Mouse (Mus musculus) G1E (cell line): ENCODE results near the gene Abcf1. TPM values are rescaled to one million over a fixed set of nuclear protein-coding genes. Genes with fewer than 3 reads are reported as not detected.

ENCODE experiments used
- ATAC-seq: 2 replicates; pipeline ENCODE4 v1.8.0; 2016; ENCODE audit warnings: mild to moderate bottlenecking; ENCODE audit not compliant: insufficient number of reproducible peaks, poor library complexity, low FRiP score, severe bottlenecking; ENCODE audit errors: extremely low read depth
- DNase-seq: peaks from one replicate; pipeline ENCODE4 v3.0.0; 2012; ENCODE audit warnings: low spot score
- H3K27me3 ChIP-seq: 2 replicates; pipeline ENCODE4 v1.6.1; 2012; ENCODE audit warnings: mild to moderate bottlenecking, low read length, inconsistent platforms; ENCODE audit not compliant: insufficient read depth
- H3K36me3 ChIP-seq: replicated peaks from 2 replicates; pipeline ENCODE3; 2012; ENCODE audit warnings: mild to moderate bottlenecking, inconsistent platforms
- H3K4me1 ChIP-seq: 2 replicates; pipeline ENCODE4 v1.6.1; 2012; ENCODE audit warnings: low read depth, low read length, inconsistent platforms, mixed read lengths; ENCODE audit not compliant: insufficient read depth
- H3K4me3 ChIP-seq: 2 replicates; pipeline ENCODE4 v1.5.1; 2012; ENCODE audit warnings: low read depth, mild to moderate bottlenecking, inconsistent platforms, low read length, moderate library complexity, mixed read lengths
- H3K9me3 ChIP-seq: replicated peaks from 2 replicates; pipeline ENCODE4 v1.6.1; 2012; ENCODE audit warnings: inconsistent platforms
- CTCF ChIP-seq: IDR thresholded peaks from 2 replicates; pipeline ENCODE4 v1.5.1; 2012; ENCODE audit warnings: low read depth, low read length, inconsistent platforms, mixed read lengths
- GATA1 ChIP-seq: IDR thresholded peaks from 2 replicates; pipeline ENCODE4 v1.6.1; 2012; ENCODE audit warnings: borderline replicate concordance, low read length, inconsistent platforms, mixed read lengths
- GATA2 ChIP-seq: IDR thresholded peaks from 2 replicates; pipeline ENCODE4 v1.6.1; 2012; ENCODE audit warnings: low read depth, low read length, inconsistent platforms, borderline replicate concordance
- POLR2AphosphoS5 ChIP-seq: IDR thresholded peaks from 2 replicates; pipeline ENCODE4 v1.6.1; 2012; ENCODE audit warnings: low read depth, low read length, inconsistent platforms; ENCODE audit not compliant: insufficient replicate concordance
- TAL1 ChIP-seq: conservative IDR thresholded peaks from 2 replicates; pipeline ENCODE4 v1.6.1; 2012; ENCODE audit warnings: low read depth, low read length, inconsistent platforms, mixed read lengths
- polyA plus RNA-seq: library from polyadenylated mRNA; stranded (reverse); fragments of >175 nt; gene quantifications from 2 replicates; pipeline ENCODE4 v1.2.3, GENCODE M21; 2012
- total RNA-seq, 2 experiments: library from RNA; stranded (forward) in 1 of 2; stranded (reverse) in 1 of 2; fragments of 200-1000 nt in 1 of 2; fragments of >200 nt in 1 of 2; fragmentation: Nextera tagmentation in 1 of 2; gene quantifications; 2 replicates each; pipeline ENCODE4 v1.2.3; 2014 to 2017

The Abcf1 gene
- total and polyA plus RNA-seq, 3 experiments = 77.0 to 196 (median 176) TPM

DNA sequence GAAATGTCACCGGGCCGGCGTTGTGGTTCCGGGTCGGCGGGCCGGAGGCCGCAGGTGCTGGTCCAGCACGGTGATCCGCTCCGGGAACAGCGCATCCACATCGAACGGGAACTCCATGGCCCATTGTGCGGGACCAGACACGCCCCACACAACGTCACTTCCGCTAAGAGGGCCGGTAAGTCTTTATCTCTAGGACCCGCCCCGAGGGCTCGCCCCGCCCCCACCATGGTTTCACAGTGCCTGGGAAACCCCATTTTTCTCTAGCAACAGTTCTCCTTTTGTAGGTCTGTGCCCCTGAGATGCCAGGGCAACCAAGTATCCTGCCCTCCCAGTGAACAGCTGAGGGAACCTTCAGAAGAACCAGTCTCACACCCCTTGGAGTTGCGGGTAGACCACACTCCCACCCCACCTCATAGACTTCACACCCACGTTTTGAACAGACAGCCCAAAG lies 59.6 kb downstream of the Abcf1 start, which contains the start of gene Atat1:
Gene Atat1, minus strand, starts transcription at position 157 of the 451 bp plus-strand sequence.
- no peaks in the 10 kb centered on the region for H3K27me3 ChIP-seq
- peaks cover 62% of the 10 kb centered on the region for H3K4me1 ChIP-seq
- DNase-seq = peak; percentile 77
- TF ChIP-seq GATA2 (no peak), POLR2AphosphoS5 (no peak), GATA1 (no peak), CTCF (no peak), TAL1 (no peak)
- H3K4me3 ChIP-seq = peak within 1 kb of the TSS; percentile 80
- peaks cover 86% of the 10 kb centered on the region for H3K36me3 ChIP-seq
- ATAC-seq = peak; percentile 81
- no peaks in the 10 kb centered on the region for H3K9me3 ChIP-seq

- Histone ChIP-seq H3K9me3 (no peaks in the 10 kb centered on the region), H3K27me3 (no peaks in the 10 kb centered on the region), H3K36me3 (peaks cover 84% of the 10 kb centered on the region), H3K4me1 (peaks cover 57% of the 10 kb centered on the region), H3K4me3 (peak overlapping the region; percentile 80)
- DNase-seq (no peak), ATAC-seq (no peak)
- TF ChIP-seq CTCF (no peak), GATA2 (no peak), TAL1 (no peak), GATA1 (no peak), POLR2AphosphoS5 (no peak; the same call in 1 of the 2 replicates)
Observed at GRCm38 (mm10) chr17:35909186-35909918, 60.2 kb downstream of the Abcf1 start.

GRCm38 (mm10) chr17:35907609-35908008 lies 62.0 kb downstream of the Abcf1 start:
- no peak for DNase-seq
- Histone ChIP-seq H3K4me3 (no peak overlapping the region), H3K27me3 (no peaks in the 10 kb centered on the region), H3K9me3 (no peaks in the 10 kb centered on the region), H3K36me3 (peaks cover 85% of the 10 kb centered on the region), H3K4me1 (peaks cover 49% of the 10 kb centered on the region)
- TF ChIP-seq TAL1 (no peak), CTCF (no peak), GATA2 (no peak), POLR2AphosphoS5 (no peak)
- ATAC-seq = no peak

Other genes with a start within 250 kb of the Abcf1 start
Only the 20 nearest of the 22 such genes appear.
- 13.7 and 21.4 TPM in 2 replicates for gene Ier3, start 148.1 kb downstream of the Abcf1 start, total RNA-seq (2014; fragmentation: Nextera tagmentation)
- gene Ier3, start 148.1 kb downstream of the Abcf1 start, total RNA-seq (2017) = 49.5 and 61.2 TPM in 2 replicates
- 33.5 and 39.8 TPM in 2 replicates for gene Ier3, start 148.1 kb downstream of the Abcf1 start, polyA plus RNA-seq
- 68.5 and 73.7 TPM in 2 replicates for gene Flot1, start 146.5 kb downstream of the Abcf1 start, total RNA-seq (2014; fragmentation: Nextera tagmentation)
- gene Flot1, start 146.5 kb downstream of the Abcf1 start, total RNA-seq (2017) = 93.5 and 97.6 TPM in 2 replicates
- gene Flot1, start 146.5 kb downstream of the Abcf1 start, polyA plus RNA-seq = 65.3 and 84.9 TPM in 2 replicates
- gene Tubb5, start 131.5 kb downstream of the Abcf1 start, total RNA-seq (2014; fragmentation: Nextera tagmentation) = 677 and 817 TPM in 2 replicates
- 849 and 1,028 TPM in 2 replicates for gene Tubb5, start 131.5 kb downstream of the Abcf1 start, total RNA-seq (2017)
- 299 and 510 TPM in 2 replicates for gene Tubb5, start 131.5 kb downstream of the Abcf1 start, polyA plus RNA-seq
- 197 and 209 TPM in 2 replicates for gene Mdc1, start 128.2 kb downstream of the Abcf1 start, total RNA-seq (2014; fragmentation: Nextera tagmentation)
- gene Mdc1, start 128.2 kb downstream of the Abcf1 start, total RNA-seq (2017) = 10.8 and 15.8 TPM in 2 replicates
- gene Mdc1, start 128.2 kb downstream of the Abcf1 start, polyA plus RNA-seq = 18.2 and 29.7 TPM in 2 replicates
- gene Nrm, start 108.4 kb downstream of the Abcf1 start, total RNA-seq (2014; fragmentation: Nextera tagmentation) = 39.9 and 59.9 TPM in 2 replicates
- 51.0 and 53.3 TPM in 2 replicates for gene Nrm, start 108.4 kb downstream of the Abcf1 start, total RNA-seq (2017)
- gene Nrm, start 108.4 kb downstream of the Abcf1 start, polyA plus RNA-seq = 23.4 and 33.1 TPM in 2 replicates
- 61.9 and 73.7 TPM in 2 replicates for gene Ppp1r18, start 104.2 kb downstream of the Abcf1 start, total RNA-seq (2014; fragmentation: Nextera tagmentation)
- gene Ppp1r18, start 104.2 kb downstream of the Abcf1 start, total RNA-seq (2017) = 31.1 and 33.1 TPM in 2 replicates
- gene Ppp1r18, start 104.2 kb downstream of the Abcf1 start, polyA plus RNA-seq = 87.9 and 103 TPM in 2 replicates
- gene Dhx16, start 89.9 kb downstream of the Abcf1 start, total RNA-seq (2014; fragmentation: Nextera tagmentation) = 48.8 and 56.3 TPM in 2 replicates
- 76.8 and 81.1 TPM in 2 replicates for gene Dhx16, start 89.9 kb downstream of the Abcf1 start, total RNA-seq (2017)
- gene Dhx16, start 89.9 kb downstream of the Abcf1 start, polyA plus RNA-seq = 73.6 and 77.5 TPM in 2 replicates
- gene 2310061I04Rik, start 72.3 kb downstream of the Abcf1 start, total RNA-seq (2014; fragmentation: Nextera tagmentation) = 32.7 and 45.0 TPM in 2 replicates
- 3.1 and 3.3 TPM in 2 replicates for gene 2310061I04Rik, start 72.3 kb downstream of the Abcf1 start, total RNA-seq (2017)
- gene 2310061I04Rik, start 72.3 kb downstream of the Abcf1 start, polyA plus RNA-seq = 163 and 185 TPM in 2 replicates
- gene Atat1, start 59.7 kb downstream of the Abcf1 start, total RNA-seq (2014; fragmentation: Nextera tagmentation) = 18.1 and 18.3 TPM in 2 replicates
- 7.3 and 10.5 TPM in 2 replicates for gene Atat1, start 59.7 kb downstream of the Abcf1 start, total RNA-seq (2017)
- gene Atat1, start 59.7 kb downstream of the Abcf1 start, polyA plus RNA-seq = 16.3 and 17.3 TPM in 2 replicates
- 107 and 118 TPM in 2 replicates for gene Mrps18b, start 53.4 kb downstream of the Abcf1 start, total RNA-seq (2014; fragmentation: Nextera tagmentation)
- 103 and 127 TPM in 2 replicates for gene Mrps18b, start 53.4 kb downstream of the Abcf1 start, total RNA-seq (2017)
- 7.8 and 8.9 TPM in 2 replicates for gene Mrps18b, start 53.4 kb downstream of the Abcf1 start, polyA plus RNA-seq
- gene Ppp1r10, start 53.3 kb downstream of the Abcf1 start, total RNA-seq (2014; fragmentation: Nextera tagmentation) = 85.7 and 93.8 TPM in 2 replicates
- gene Ppp1r10, start 53.3 kb downstream of the Abcf1 start, total RNA-seq (2017) = 64.7 and 77.3 TPM in 2 replicates
- 30.9 and 33.0 TPM in 2 replicates for gene Ppp1r10, start 53.3 kb downstream of the Abcf1 start, polyA plus RNA-seq
- gene Gnl1, start 10.1 kb upstream of the Abcf1 start, total RNA-seq (2014; fragmentation: Nextera tagmentation) = 18.5 and 22.9 TPM in 2 replicates
- 28.6 and 29.5 TPM in 2 replicates for gene Gnl1, start 10.1 kb upstream of the Abcf1 start, total RNA-seq (2017)
- 120 and 121 TPM in 2 replicates for gene Gnl1, start 10.1 kb upstream of the Abcf1 start, polyA plus RNA-seq
- gene Prr3, start 10.5 kb upstream of the Abcf1 start, total RNA-seq (2014; fragmentation: Nextera tagmentation) = 38.6 and 49.4 TPM in 2 replicates
- 11.4 and 15.6 TPM in 2 replicates for gene Prr3, start 10.5 kb upstream of the Abcf1 start, total RNA-seq (2017)
- gene Prr3, start 10.5 kb upstream of the Abcf1 start, polyA plus RNA-seq = 30.1 and 33.1 TPM in 2 replicates
- gene H2-T24, start 50.8 kb upstream of the Abcf1 start, total RNA-seq (2014; fragmentation: Nextera tagmentation) = 16.6 TPM in 1 of 2 replicates, not detected in the other
- gene H2-T24, start 50.8 kb upstream of the Abcf1 start, total RNA-seq (2017) = 5.8 and 6.9 TPM in 2 replicates
- 0.47 and 0.50 TPM in 2 replicates for gene H2-T24, start 50.8 kb upstream of the Abcf1 start, polyA plus RNA-seq
- 2.3 and 11.3 TPM in 2 replicates for gene H2-T23, start 63.1 kb upstream of the Abcf1 start, total RNA-seq (2014; fragmentation: Nextera tagmentation)
- gene H2-T23, start 63.1 kb upstream of the Abcf1 start, total RNA-seq (2017) = 21.6 and 29.4 TPM in 2 replicates
- 9.5 and 9.8 TPM in 2 replicates for gene H2-T23, start 63.1 kb upstream of the Abcf1 start, polyA plus RNA-seq
- gene H2-T22, start 73.0 kb upstream of the Abcf1 start, total RNA-seq (2014; fragmentation: Nextera tagmentation) = 6.5 and 12.0 TPM in 2 replicates
- gene H2-T22, start 73.0 kb upstream of the Abcf1 start, total RNA-seq (2017) = 20.0 and 22.8 TPM in 2 replicates
- 3.1 and 5.7 TPM in 2 replicates for gene H2-T22, start 73.0 kb upstream of the Abcf1 start, polyA plus RNA-seq
- gene Gm6034, start 73.2 kb upstream of the Abcf1 start, total RNA-seq (2014; fragmentation: Nextera tagmentation) = not detected in 2 replicates
- not detected in 2 replicates for gene Gm6034, start 73.2 kb upstream of the Abcf1 start, total RNA-seq (2017)
- gene Gm6034, start 73.2 kb upstream of the Abcf1 start, polyA plus RNA-seq = not detected in 2 replicates
- not detected in 2 replicates for gene Gm11127, start 88.6 kb upstream of the Abcf1 start, total RNA-seq (2014; fragmentation: Nextera tagmentation)
- gene Gm11127, start 88.6 kb upstream of the Abcf1 start, total RNA-seq (2017) = not detected in 2 replicates
- gene Gm11127, start 88.6 kb upstream of the Abcf1 start, polyA plus RNA-seq = not detected in 2 replicates
- gene Gm19684, start 151.9 kb upstream of the Abcf1 start, total RNA-seq (2014; fragmentation: Nextera tagmentation) = not detected in 2 replicates
- gene Gm19684, start 151.9 kb upstream of the Abcf1 start, total RNA-seq (2017) = 0.11 TPM in 1 of 2 replicates, not detected in the other
- gene Gm19684, start 151.9 kb upstream of the Abcf1 start, polyA plus RNA-seq = 0.03 TPM in 1 of 2 replicates, not detected in the other
- not detected in 2 replicates for gene Gm7030, start 159.7 kb upstream of the Abcf1 start, total RNA-seq (2014; fragmentation: Nextera tagmentation)
- gene Gm7030, start 159.7 kb upstream of the Abcf1 start, total RNA-seq (2017) = 0.16 TPM in 1 of 2 replicates, not detected in the other
- not detected in 2 replicates for gene Gm7030, start 159.7 kb upstream of the Abcf1 start, polyA plus RNA-seq